ENCODE assay signal across 10 mouse cellular contexts in genomic region chr8:122442356-122442755, GRCm38 (mm10). TPM values are rescaled to one million over a fixed set of nuclear protein-coding genes. Genes with fewer than 3 reads are reported as not detected.
DNase-seq lines count a peak whose midpoint lies in the region; ATAC-seq and TF ChIP-seq lines count a peak whose summit lies in the region.
"Had no signal": no experiment of that assay in that cellular context is flagged by ENCODE, and none has a peak within 500 bp of the region (broad histone marks: within the 10 kb centered on the region; RNA-seq: fewer than 3 reads in every experiment).

No protein-coding gene starts in this region.

- H3K9ac ChIP-seq in heart, embryonic 12.5 days: peak overlapping the region; percentile 88
- H3K9ac ChIP-seq in ES-Bruce4 (ENCODE audit: low read depth, poor library complexity, severe bottlenecking): peak overlapping the region; percentile 70
- peak overlapping the region; percentile 60; the same call in 1 of the 2 replicates for H3K9ac ChIP-seq in hindbrain, embryonic 11.5 days (ENCODE audit: low read depth, low read length)

- 31% methylated on average over 7 of the region's 7 CpGs for WGBS in heart, embryonic 12.5 days
- 28% methylated on average over 7 of the region's 7 CpGs for WGBS in hindbrain, embryonic 11.5 days
- WGBS in macrophage (ENCODE audit: missing documents): 58% methylated on average over 7 of the region's 7 CpGs

- DNase-seq in heart, postnatal 14 days: no peak
- no peak for DNase-seq in hindbrain, embryonic 11.5 days (ENCODE audit: low spot score)
- DNase-seq in frontal cortex, postnatal 25 days (ENCODE audit: low spot score in 2 of 2): no peak
- DNase-seq in natural killer cell, adult 2 months (ENCODE audit: low spot score in 2 of 2): no peak
- DNase-seq in frontal cortex, postnatal 10 days (ENCODE audit: low spot score in 2 of 2): no peak

- H3K36me3 ChIP-seq in heart, embryonic 12.5 days: peaks cover 22% of the 10 kb centered on the region
- H3K36me3 ChIP-seq in ES-Bruce4 (ENCODE audit: control insufficient read depth, insufficient read depth, low read length, poor library complexity, severe bottlenecking) (no peaks in the 10 kb centered on the region), macrophage (ENCODE audit: inconsistent target) (no peaks in the 10 kb centered on the region)
- no peaks in the 10 kb centered on the region for H3K36me3 ChIP-seq in hindbrain, embryonic 11.5 days (ENCODE audit: control insufficient read depth, insufficient read depth, low read length)

- no peak for TF ChIP-seq POLR2A in ES-Bruce4 (IDR thresholded peaks at IDR 0.05; ENCODE audit: insufficient read depth, low read length)

- TF ChIP-seq EP300 in ES-Bruce4 (IDR thresholded peaks at IDR 0.05; ENCODE audit: insufficient read depth, low read depth, low read length): no peak

- ATAC-seq in heart, embryonic 12.5 days (ENCODE audit: insufficient number of reproducible peaks, low FRiP score): no peak
- ATAC-seq in hindbrain, embryonic 11.5 days (ENCODE audit: low FRiP score): no peak

- peak overlapping the region; percentile 72 for H3K4me3 ChIP-seq in heart, embryonic 12.5 days
- H3K4me3 ChIP-seq in ES-Bruce4 (ENCODE audit: low read depth, low read length): peak overlapping the region; percentile 85
- H3K4me3 ChIP-seq in hindbrain, embryonic 11.5 days (ENCODE audit: low read depth, low read length): peak overlapping the region; percentile 48
- H3K4me3 ChIP-seq in macrophage (ENCODE audit: inconsistent target): peak overlapping the region; percentile 99

- intact Hi-C loops in heart, postnatal 14 days (cut with DNase I): no loop called here

- H3K9me3 ChIP-seq in heart, embryonic 12.5 days (replicated peaks): no peaks in the 10 kb centered on the region
- no peaks in the 10 kb centered on the region for H3K9me3 ChIP-seq in ES-Bruce4 (replicated peaks; ENCODE audit: control insufficient read depth, insufficient read depth, low read length, poor library complexity, severe bottlenecking)
- no peaks in the 10 kb centered on the region for H3K9me3 ChIP-seq in hindbrain, embryonic 11.5 days (ENCODE audit: control insufficient read depth, low read length)

- H3K79me2 ChIP-seq in macrophage (ENCODE audit: inconsistent target): peaks cover 37% of the 10 kb centered on the region; the same call in 1 of the 2 replicates

- peaks cover 39% of the 10 kb centered on the region for H3K4me1 ChIP-seq in heart, embryonic 12.5 days (replicated peaks)
- no peaks in the 10 kb centered on the region for H3K4me1 ChIP-seq in ES-Bruce4 (ENCODE audit: control insufficient read depth, insufficient read depth, low read length)
- peaks cover 4% of the 10 kb centered on the region for H3K4me1 ChIP-seq in hindbrain, embryonic 11.5 days (replicated peaks; ENCODE audit: control insufficient read depth, insufficient read depth, low read length)

- peak overlapping the region; percentile 96 for H3K4me2 ChIP-seq in heart, embryonic 12.5 days
- H3K4me2 ChIP-seq in hindbrain, embryonic 11.5 days (replicated peaks; ENCODE audit: low read depth, low read length): peak overlapping the region; percentile 53

- H3K27me3 ChIP-seq in heart, embryonic 12.5 days (replicated peaks): no peaks in the 10 kb centered on the region
- no peaks in the 10 kb centered on the region for H3K27me3 ChIP-seq in ES-Bruce4 (ENCODE audit: control insufficient read depth, insufficient read depth, low read length, poor library complexity, severe bottlenecking)
- no peaks in the 10 kb centered on the region for H3K27me3 ChIP-seq in hindbrain, embryonic 11.5 days (ENCODE audit: control insufficient read depth, insufficient read depth, low read length)

- TF ChIP-seq CTCF in ES-Bruce4 (IDR thresholded peaks at IDR 0.05; ENCODE audit: low read depth, low read length): no peak

- H3K27ac ChIP-seq in heart, embryonic 12.5 days (ENCODE audit: poor library complexity, severe bottlenecking): peak overlapping the region; percentile 65; the same call in 1 of the 2 replicates
- H3K27ac ChIP-seq in ES-Bruce4 (ENCODE audit: insufficient read depth, low read length) (no peak overlapping the region), macrophage (peak overlapping the region; percentile 94)
- peak overlapping the region; percentile 68 for H3K27ac ChIP-seq in hindbrain, embryonic 11.5 days (ENCODE audit: low read depth, low read length)

RNA-seq across cellular contexts. Expression of gene Mvd, which starts 0.9 kb away (rescaled TPM):
- 22.8 and 24.1 TPM in 2 replicates for polyA plus RNA-seq in heart, embryonic 12.5 days (2016; fragmentation: Nextera tagmentation; extraction: Ambion mirVana)
- 1 to 10 TPM; 4.7 to 5.0 TPM for total RNA-seq in heart, postnatal 14 days (2021)
- polyA plus RNA-seq in ES-Bruce4 (2011; ENCODE audit: insufficient read depth, insufficient read length, low read depth, missing spikeins) (60.4 and 61.6 TPM in 2 replicates), macrophage (2018) (10.1 to 40.6 TPM (median 23.8 TPM) in 3 replicates)
- 46.3 and 49.2 TPM in 2 replicates for polyA plus RNA-seq in hindbrain, embryonic 11.5 days (2014; fragmentation: Nextera tagmentation; extraction: Ambion mirVana)
- 10 to 100 TPM in 5 of 26 experiments, 1 to 10 TPM in 21; 1.2 to 19.0 (median 6.8) TPM for total RNA-seq in macrophage (2018; cell fraction: chromatin; rRNA removed)
- 10 to 100 TPM in 25 of 26 experiments, 1 to 10 TPM in 1; 9.4 to 39.5 (median 26.3) TPM for total RNA-seq in macrophage (2018; cell fraction: cytosol; rRNA removed)
- total RNA-seq in macrophage (2018; cell fraction: nucleus; rRNA removed): 10 to 100 TPM in 12 of 26 experiments, 1 to 10 TPM in 14; 3.9 to 27.0 (median 9.5) TPM

RNA-seq across cellular contexts. Expression of gene Cyba, which starts 9.6 kb away (rescaled TPM):
- 175 and 182 TPM in 2 replicates for polyA plus RNA-seq in heart, embryonic 12.5 days (2016; fragmentation: Nextera tagmentation; extraction: Ambion mirVana)
- 10 to 100 TPM; 43.8 to 47.4 TPM for total RNA-seq in heart, postnatal 14 days (2021)
- polyA plus RNA-seq in ES-Bruce4 (2011; ENCODE audit: insufficient read depth, insufficient read length, low read depth, missing spikeins) (76.1 and 89.4 TPM in 2 replicates), macrophage (2018) (942 to 2,075 TPM (median 1,538 TPM) in 3 replicates)
- polyA plus RNA-seq in hindbrain, embryonic 11.5 days (2014; fragmentation: Nextera tagmentation; extraction: Ambion mirVana): 52.7 and 53.4 TPM in 2 replicates
- total RNA-seq in macrophage (2018; cell fraction: chromatin; rRNA removed): 100 to 1,000 TPM; 119 to 282 (median 191) TPM
- total RNA-seq in macrophage (2018; cell fraction: cytosol; rRNA removed): 1,000 to 10,000 TPM; 1,658 to 2,145 (median 1,843) TPM
- 100 to 1,000 TPM; 253 to 930 (median 676) TPM for total RNA-seq in macrophage (2018; cell fraction: nucleus; rRNA removed)

RNA-seq across cellular contexts. Expression of gene Snai3, which starts 18.2 kb away (rescaled TPM):
- 2.1 and 2.3 TPM in 2 replicates for polyA plus RNA-seq in heart, embryonic 12.5 days (2016; fragmentation: Nextera tagmentation; extraction: Ambion mirVana)
- 1 to 10 TPM; 1.1 to 1.6 TPM for total RNA-seq in heart, postnatal 14 days (2021)
- polyA plus RNA-seq in ES-Bruce4 (2011; ENCODE audit: insufficient read depth, insufficient read length, low read depth, missing spikeins) (10.1 and 10.2 TPM in 2 replicates), macrophage (2018) (not detected in 3 replicates)
- polyA plus RNA-seq in hindbrain, embryonic 11.5 days (2014; fragmentation: Nextera tagmentation; extraction: Ambion mirVana): not detected in 2 replicates
- not detected for total RNA-seq in macrophage (2018; cell fraction: chromatin; rRNA removed)
- under 1 TPM in 1 of 26 experiments, not detected in 25; 0.07 TPM for total RNA-seq in macrophage (2018; cell fraction: cytosol; rRNA removed)
- under 1 TPM in 1 of 26 experiments, not detected in 25; 0.55 TPM for total RNA-seq in macrophage (2018; cell fraction: nucleus; rRNA removed)
- total RNA-seq: common myeloid progenitor, adult 5-6 weeks had no signal

RNA-seq across cellular contexts. Expression of gene Il17c, which starts 20.5 kb away (rescaled TPM):
- polyA plus RNA-seq in heart, embryonic 12.5 days (2016; fragmentation: Nextera tagmentation; extraction: Ambion mirVana): not detected in 2 replicates
- total RNA-seq in heart, postnatal 14 days (2021): not detected
- polyA plus RNA-seq in ES-Bruce4 (2011; ENCODE audit: insufficient read depth, insufficient read length, low read depth, missing spikeins): not detected in 2 replicates
- not detected in 2 replicates for polyA plus RNA-seq in hindbrain, embryonic 11.5 days (2014; fragmentation: Nextera tagmentation; extraction: Ambion mirVana)
- total RNA-seq in macrophage (2018; cell fraction: chromatin; rRNA removed): 1 to 10 TPM in 2 of 26 experiments, not detected in 24; 1.0 to 1.6 TPM
- total RNA-seq in macrophage (2018; cell fraction: cytosol; rRNA removed): not detected
- under 1 TPM in 1 of 26 experiments, not detected in 25; 0.85 TPM for total RNA-seq in macrophage (2018; cell fraction: nucleus; rRNA removed)
- polyA plus RNA-seq in macrophage (2018): not detected in 3 replicates
- total RNA-seq: left cerebral cortex, postnatal 36 days had no signal

RNA-seq across cellular contexts. Expression of gene Rnf166, which starts 33.5 kb away (rescaled TPM):
- 33.7 and 39.7 TPM in 2 replicates for polyA plus RNA-seq in heart, embryonic 12.5 days (2016; fragmentation: Nextera tagmentation; extraction: Ambion mirVana)
- 10 to 100 TPM; 28.7 to 28.9 TPM for total RNA-seq in heart, postnatal 14 days (2021)
- 15.6 and 17.1 TPM in 2 replicates for polyA plus RNA-seq in ES-Bruce4 (2011; ENCODE audit: insufficient read depth, insufficient read length, low read depth, missing spikeins)
- 24.2 and 27.6 TPM in 2 replicates for polyA plus RNA-seq in hindbrain, embryonic 11.5 days (2014; fragmentation: Nextera tagmentation; extraction: Ambion mirVana)
- 10 to 100 TPM in 22 of 26 experiments, 1 to 10 TPM in 4; 8.0 to 59.5 (median 25.5) TPM for total RNA-seq in macrophage (2018; cell fraction: chromatin; rRNA removed)
- 10 to 100 TPM; 23.2 to 74.7 (median 45.6) TPM for total RNA-seq in macrophage (2018; cell fraction: cytosol; rRNA removed)
- 10 to 100 TPM; 11.1 to 68.5 (median 26.6) TPM for total RNA-seq in macrophage (2018; cell fraction: nucleus; rRNA removed)
- polyA plus RNA-seq in macrophage (2018): 36.6 to 108 TPM (median 59.1 TPM) in 3 replicates

Comparison
In these comparisons a context has a peak if more than half of its experiments do, and no peak if none do; other contexts are left out.
1. H3K4me3 ChIP-seq: peak in every context shown above with its lines; median percentile 99 in macrophage; 85 in ES-Bruce4; 72 in heart, embryonic 12.5 days; 48 in hindbrain, embryonic 11.5 days.